Mouse (Mus musculus) brain, adult 10 weeks (tissue): Measurements from ENCODE around the gene Gimap4. TPM values are rescaled to one million over a fixed set of nuclear protein-coding genes. Genes with fewer than 3 reads are reported as not detected.

Experiments
- polyA plus RNA-seq: library from polyadenylated mRNA; stranded (reverse); fragments of 350-450 nt; fragmentation: Illumina TruSeq; extraction: RNeasy Lipid Tissue Mini Kit (QIAGEN cat#74804); gene quantifications from one replicate; pipeline ENCODE4 v1.2.3, GENCODE M21; 2015; ENCODE audit warnings: low read depth, low replicate concordance

Gene Gimap4
- 0.89 TPM for polyA plus RNA-seq

DNA sequence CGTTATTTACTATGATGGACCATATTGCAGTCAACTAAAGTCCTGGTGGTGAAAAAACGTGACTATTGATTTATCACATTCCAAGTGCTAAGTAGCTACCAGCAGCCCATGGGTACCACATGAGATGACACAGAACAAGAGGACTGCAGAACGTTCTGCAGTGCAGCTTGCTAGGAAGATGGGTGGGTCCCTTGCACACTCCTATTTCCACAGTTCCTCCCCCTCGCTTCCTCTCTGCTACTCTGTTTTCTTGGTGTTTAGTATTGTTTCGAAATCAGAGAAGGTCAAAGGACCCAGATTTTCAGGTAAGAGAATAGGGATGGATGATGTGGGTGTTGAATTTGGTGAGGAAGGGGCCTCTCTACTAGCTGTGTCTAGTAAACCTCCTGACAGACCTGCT lies at the start of gene Gimap4:
Gene Gimap4 (plus strand): TSS at position 231 of the 400 bp plus-strand sequence.

DNA sequence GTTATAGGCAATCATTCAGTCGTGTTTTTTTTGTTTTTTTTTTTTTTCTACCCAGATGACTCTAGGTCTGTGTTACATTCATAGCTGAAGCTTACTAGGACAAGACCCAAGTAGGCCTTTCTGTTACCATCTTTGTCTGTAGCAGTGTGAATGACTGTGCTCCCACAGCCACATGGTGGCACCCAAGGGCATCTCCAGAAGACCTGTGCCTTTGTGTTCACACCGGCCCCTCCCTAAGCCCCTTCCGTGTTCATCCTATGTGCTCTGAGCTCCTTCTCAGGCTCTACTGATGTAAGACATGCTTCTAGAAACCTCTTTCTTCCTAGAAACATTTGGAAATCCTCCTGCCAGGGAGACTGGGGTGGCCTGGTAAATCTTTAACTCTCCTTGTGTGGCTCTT lies 37.4 kb upstream of the Gimap4 start, which contains the start of gene Gimap8:
Gene Gimap8 (plus strand): TSS at position 240 of the 400 bp plus-strand sequence.

DNA sequence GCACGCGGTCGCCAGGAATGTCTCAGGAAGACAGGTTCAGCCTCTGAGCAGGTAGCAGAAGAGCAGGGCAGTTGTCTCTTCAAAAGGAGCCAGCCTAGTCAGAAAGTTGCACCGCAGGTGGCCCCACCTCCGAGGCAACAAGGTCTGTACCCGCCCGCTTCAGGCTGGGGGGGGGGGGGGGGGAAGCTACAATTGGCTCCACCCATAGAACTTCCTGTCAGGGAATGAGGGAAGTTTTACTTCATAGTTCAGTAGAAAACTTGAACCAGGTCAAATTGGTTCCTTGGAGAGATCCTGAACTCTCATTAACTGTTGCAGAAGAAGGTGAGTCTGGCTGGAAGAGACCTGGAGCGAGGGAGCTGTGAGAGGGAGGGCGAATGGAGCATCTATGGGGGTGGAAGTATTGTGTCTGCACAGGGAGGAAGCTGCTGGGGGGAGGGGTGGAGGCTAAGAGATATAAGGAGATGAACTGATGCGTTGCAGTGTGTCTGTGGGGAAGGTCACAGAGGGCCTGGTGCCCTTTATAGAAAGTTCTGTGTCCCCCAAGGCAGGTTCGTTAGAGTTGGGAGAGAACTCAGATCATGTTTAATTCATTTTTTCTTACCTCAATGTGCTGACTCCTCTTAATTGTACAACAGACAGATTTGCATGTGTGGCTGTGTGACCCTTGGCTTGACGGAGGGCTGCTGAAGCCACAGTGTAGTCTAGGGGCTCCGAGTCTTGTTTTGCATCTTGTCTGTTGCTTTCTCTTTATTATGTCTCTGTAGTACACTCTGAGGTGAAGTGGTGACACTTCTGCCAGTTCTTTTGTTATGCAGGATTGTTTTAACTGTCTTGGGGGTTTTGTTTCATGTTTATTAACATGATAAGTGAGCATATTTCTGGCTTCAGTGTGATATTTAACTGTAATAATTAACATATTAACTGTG lies 8.2 kb upstream of the Gimap4 start, which contains the start of gene Gimap9:
Gene Gimap9 (plus strand): TSS at position 199 of the 929 bp plus-strand sequence.

DNA sequence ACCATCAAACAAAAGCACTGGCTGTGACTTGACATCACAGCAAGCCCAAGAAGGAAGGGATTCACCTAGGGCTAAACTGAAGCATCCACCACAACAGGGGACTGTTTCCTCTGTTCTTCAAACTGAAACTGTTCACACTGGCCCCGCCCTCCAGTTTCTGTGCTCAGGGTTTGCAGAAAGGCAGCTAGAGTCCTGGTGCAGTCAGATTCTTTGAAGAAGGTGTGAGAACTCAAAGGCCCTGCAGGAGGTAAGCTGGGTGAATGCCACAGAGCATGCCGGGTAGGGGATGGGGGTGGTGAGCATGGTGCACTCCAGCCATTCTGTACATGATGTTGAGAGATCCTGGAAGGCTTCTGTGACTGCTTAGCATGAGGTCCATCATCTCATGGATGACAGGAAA lies 34.1 kb downstream of the Gimap4 start, which contains the start of the genes Gm28053 and Gimap7:
Gene Gm28053 (plus strand): TSS at position 153 of the 400 bp plus-strand sequence.
Gene Gimap7 (plus strand): TSS at position 167 of the 400 bp plus-strand sequence.

DNA sequence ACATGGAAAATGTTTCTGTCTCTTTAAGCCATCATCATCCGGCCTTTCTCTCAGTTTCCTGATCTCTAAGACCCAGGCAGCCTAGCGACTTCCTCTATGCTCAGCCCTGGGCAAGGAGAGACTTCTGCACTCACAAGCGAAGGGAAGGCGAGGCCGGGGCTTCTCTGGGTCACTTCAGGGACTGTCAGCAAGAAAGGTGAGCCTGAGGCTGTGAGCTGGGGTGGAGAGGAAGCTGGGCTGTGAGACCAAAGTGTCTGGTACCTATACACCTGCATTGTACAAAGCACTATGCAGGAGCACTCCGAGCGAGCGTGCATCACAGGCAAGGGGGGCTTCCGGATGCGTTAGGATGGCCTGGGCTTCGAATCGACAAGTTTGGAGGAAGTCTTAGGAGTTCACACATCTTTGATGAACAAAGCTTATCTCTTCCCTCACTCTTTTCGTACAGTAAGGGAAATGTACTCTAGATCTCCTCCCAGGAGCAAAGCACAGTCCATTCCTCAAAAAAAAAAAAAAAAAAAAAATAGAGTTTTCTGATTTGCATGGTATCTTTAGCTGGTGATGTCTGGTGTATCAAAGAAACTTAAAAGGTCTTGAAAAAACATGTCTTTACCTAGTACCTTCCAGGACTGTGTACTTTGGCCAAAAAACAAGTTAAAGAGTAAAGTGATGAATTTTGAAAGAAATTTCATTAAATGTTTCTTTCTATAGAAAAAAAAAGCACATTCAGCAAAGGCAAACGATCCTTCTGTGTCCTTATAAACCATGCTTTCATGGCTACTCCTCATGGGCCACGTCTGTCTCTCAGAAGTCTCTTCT lies 54.8 kb downstream of the Gimap4 start, which contains the start of gene Gimap1:
Gene Gimap1 (plus strand): TSS at position 94 of the 819 bp plus-strand sequence.

Other genes starting within 250 kb of the Gimap4 start
- 26.2 TPM for gene Zfp467, start 238.7 kb upstream of the Gimap4 start, polyA plus RNA-seq
- gene Sspo, start 236.3 kb upstream of the Gimap4 start, polyA plus RNA-seq: 2.0 TPM
- 496 TPM for gene Atp6v0e2, start 146.9 kb upstream of the Gimap4 start, polyA plus RNA-seq
- 29.1 TPM for gene Lrrc61, start 129.8 kb upstream of the Gimap4 start, polyA plus RNA-seq
- 35.5 TPM for gene Rarres2, start 111.8 kb upstream of the Gimap4 start, polyA plus RNA-seq
- not detected for gene Gm45021, start 94.9 kb upstream of the Gimap4 start, polyA plus RNA-seq
- gene Repin1, start 90.7 kb upstream of the Gimap4 start, polyA plus RNA-seq: 33.0 TPM
- gene Gm44965, start 90.6 kb upstream of the Gimap4 start, polyA plus RNA-seq: not detected
- 5.2 TPM for gene Zfp775, start 82.5 kb upstream of the Gimap4 start, polyA plus RNA-seq
- 20.7 TPM for gene AI854703, start 57.8 kb upstream of the Gimap4 start, polyA plus RNA-seq
- 1.4 TPM for gene Gimap8, start 37.3 kb upstream of the Gimap4 start, polyA plus RNA-seq
- 1.00 TPM for gene Gimap9, start 8.4 kb upstream of the Gimap4 start, polyA plus RNA-seq
- gene Gimap6, start 23.7 kb downstream of the Gimap4 start, polyA plus RNA-seq: 6.6 TPM
- not detected for gene Gm28053, start 34.1 kb downstream of the Gimap4 start, polyA plus RNA-seq
- gene Gimap7, start 34.1 kb downstream of the Gimap4 start, polyA plus RNA-seq: not detected
- gene Gimap1, start 54.5 kb downstream of the Gimap4 start, polyA plus RNA-seq: 1.9 TPM
- 0.22 TPM for gene Gimap5, start 61.6 kb downstream of the Gimap4 start, polyA plus RNA-seq
- gene Gimap3, start 86.3 kb downstream of the Gimap4 start, polyA plus RNA-seq: 0.30 TPM
- 36.8 TPM for gene Tmem176a, start 156.4 kb downstream of the Gimap4 start, polyA plus RNA-seq
- gene Tmem176b, start 156.9 kb downstream of the Gimap4 start, polyA plus RNA-seq: 55.4 TPM
- not detected for gene Aoc1, start 188.3 kb downstream of the Gimap4 start, polyA plus RNA-seq
- not detected for gene 1600015I10Rik, start 245.3 kb downstream of the Gimap4 start, polyA plus RNA-seq